Mouse (Mus musculus) inflammation-experienced regulatory T-cells, adult 6 months (primary cell): ENCODE results near the gene Bach1. TPM values are rescaled to one million over a fixed set of nuclear protein-coding genes. Genes with fewer than 3 reads are reported as not detected.
A peak's percentile ranks its signal among the peaks of the same experiment; 100 is the strongest.
"Not testable (repeated sequence)": the region's sequence is repeated elsewhere in the genome, so short reads cannot be mapped to it uniquely, and the experiment has no call there.

Source experiments
- ATAC-seq: one replicate; pipeline ENCODE4 v1.8.0; 2017
- polyA plus RNA-seq, 3 experiments: library from polyadenylated mRNA; unstranded; fragments of 100-300 nt; shearing (Covaris generic); gene quantifications; one replicate each; pipeline ENCODE4 v1.2.1; 2017

Bach1 gene
- polyA plus RNA-seq, 3 experiments from 2014 or later, result 1.6 to 3.7 (median 3.5) TPM

- no peak for ATAC-seq
Observed at GRCm38 (mm10) chr16:87681848-87682247, 16.9 kb upstream of the Bach1 start.

DNA sequence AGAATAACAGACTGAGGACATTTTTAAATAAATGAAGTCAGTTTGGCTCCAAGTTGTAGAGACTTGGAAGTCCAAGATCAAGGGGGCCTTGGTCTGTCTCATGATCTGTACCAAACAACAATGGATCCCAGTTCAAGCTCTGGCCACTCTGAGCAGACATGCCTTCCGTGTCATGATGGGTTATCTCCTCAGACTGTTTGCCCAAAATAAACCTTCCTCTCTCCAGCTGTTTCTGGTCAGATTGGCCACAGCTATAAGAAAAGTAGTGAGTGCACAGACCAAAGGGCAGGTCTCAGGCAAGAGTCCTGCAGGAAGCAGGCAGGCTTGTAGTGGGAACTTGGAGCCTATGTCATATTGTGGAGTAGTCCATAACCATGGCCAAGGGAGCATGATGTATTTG lies 12.3 kb upstream of the Bach1 start:
- ATAC-seq, result no peak

- no peak for ATAC-seq
Observed at GRCm38 (mm10) chr16:87687346-87687745, 11.4 kb upstream of the Bach1 start.

GRCm38 (mm10) chr16:87688328-87688727 lies 10.4 kb upstream of the Bach1 start:
- not testable (repeated sequence) for ATAC-seq

- not testable (repeated sequence) for ATAC-seq
Observed at GRCm38 (mm10) chr16:87688823-87689222, 9.9 kb upstream of the Bach1 start.

DNA sequence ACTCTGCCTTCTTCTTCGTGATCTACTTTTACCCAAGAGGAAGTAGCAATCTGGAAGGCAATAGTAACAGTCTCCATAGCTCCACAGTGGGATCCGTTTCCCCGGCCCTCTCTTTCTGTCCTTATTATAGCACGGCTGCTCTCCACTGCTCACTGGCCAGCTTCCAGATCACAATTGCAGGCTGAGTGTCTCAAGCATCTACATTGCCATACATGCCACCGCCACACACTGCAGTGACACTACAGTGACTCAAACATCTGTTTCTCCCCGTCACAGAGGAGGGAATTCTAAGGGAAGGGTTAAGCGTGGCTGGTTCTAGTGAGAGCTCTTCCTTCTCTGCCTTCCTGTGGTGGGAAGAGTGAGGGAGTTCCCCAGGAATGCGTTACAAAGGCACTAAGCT lies 9.5 kb upstream of the Bach1 start:
- no peak for ATAC-seq

- ATAC-seq, result no peak
Observed at GRCm38 (mm10) chr16:87690506-87690905, 8.2 kb upstream of the Bach1 start.

DNA sequence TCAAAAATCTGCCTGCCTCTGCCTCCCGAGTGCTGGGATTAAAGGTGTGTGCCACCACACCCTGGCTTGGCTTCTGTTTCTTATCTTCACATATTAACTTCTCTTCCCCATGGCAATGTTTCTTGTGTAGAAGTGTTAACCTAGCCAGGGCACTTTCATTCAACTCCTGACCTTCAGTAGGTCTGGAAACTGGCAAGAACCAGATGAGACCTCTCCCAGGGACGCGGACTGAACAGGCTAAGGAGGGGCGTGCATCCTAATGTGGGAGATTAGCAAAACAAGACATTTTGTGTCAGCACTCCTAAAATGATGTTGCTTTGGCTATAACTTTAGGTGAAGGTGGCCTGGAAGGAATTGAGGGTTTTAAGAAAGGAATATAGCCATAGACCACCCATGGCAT lies 7.6 kb upstream of the Bach1 start:
- no peak for ATAC-seq

GRCm38 (mm10) chr16:87692591-87692990 lies 6.2 kb upstream of the Bach1 start:
- no peak for ATAC-seq

- ATAC-seq, result no peak
Observed at GRCm38 (mm10) chr16:87697707-87698365, 909 bp upstream of the Bach1 start.

- ATAC-seq, result no peak
Observed at GRCm38 (mm10) chr16:87699306-87699692, 554 bp downstream of the Bach1 start.

- peak; percentile 44 for ATAC-seq
Observed at GRCm38 (mm10) chr16:87699693-87700394, 1.1 kb downstream of the Bach1 start.

DNA sequence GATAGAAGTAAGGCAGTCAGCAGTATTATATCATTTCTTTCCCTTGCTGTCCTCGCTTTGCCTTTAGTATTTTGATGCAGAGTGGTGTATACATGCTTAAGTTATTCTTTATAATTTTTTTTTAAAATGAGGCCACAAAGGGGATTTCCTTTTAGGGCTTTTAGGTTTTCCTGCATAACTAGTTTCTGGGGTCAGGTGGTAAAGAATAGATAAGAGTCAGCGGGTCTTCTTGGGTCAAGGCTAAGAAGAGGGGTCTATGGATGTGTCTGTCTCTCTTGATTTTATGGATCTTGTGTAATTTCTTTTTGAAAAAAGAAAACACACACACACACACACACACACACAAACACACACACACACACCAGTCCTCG lies 1.6 kb downstream of the Bach1 start:
- ATAC-seq, result no peak

- no peak for ATAC-seq
Observed at GRCm38 (mm10) chr16:87701891-87702290, 3.1 kb downstream of the Bach1 start.

- ATAC-seq, result no peak
Observed at GRCm38 (mm10) chr16:87702881-87703280, 4.1 kb downstream of the Bach1 start.

GRCm38 (mm10) chr16:87704225-87704624 lies 5.5 kb downstream of the Bach1 start:
- no peak for ATAC-seq

DNA sequence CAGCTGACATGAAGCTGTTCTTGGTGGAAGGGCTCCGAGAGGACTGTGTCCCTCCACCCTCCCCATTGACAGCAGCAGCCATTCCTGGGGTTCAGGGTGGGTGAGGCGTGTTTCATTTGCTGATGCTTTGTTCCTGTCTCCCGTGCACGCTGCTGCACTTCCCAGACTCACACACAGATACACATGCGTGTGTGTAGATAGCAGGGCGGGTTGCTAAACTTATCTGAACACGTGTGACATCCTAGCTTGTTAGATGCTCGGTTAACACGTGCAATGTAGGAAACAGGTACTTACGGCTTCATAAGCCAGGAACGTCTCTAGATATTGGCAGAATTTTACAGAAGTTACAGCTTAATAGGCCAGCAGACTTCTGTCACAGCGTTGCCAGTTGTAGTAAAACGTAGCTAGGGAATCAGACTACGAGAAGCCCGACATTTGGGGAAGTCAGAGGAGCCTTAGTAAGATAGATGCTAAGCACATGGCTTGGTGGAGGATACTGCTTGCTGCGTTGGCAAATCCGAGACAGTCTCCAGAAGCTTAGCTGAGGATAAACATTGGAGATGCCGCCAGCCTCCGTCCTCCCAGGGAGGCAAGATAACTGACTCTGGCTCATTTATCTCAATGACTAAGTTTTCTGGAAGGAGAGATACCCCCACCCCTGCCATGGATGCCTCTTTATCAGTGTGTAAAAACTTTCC lies 7.3 kb downstream of the Bach1 start:
- no peak for ATAC-seq

- no peak for ATAC-seq
Observed at GRCm38 (mm10) chr16:87707335-87707734, 8.6 kb downstream of the Bach1 start.

- ATAC-seq, result no peak
Observed at GRCm38 (mm10) chr16:87708570-87708969, 9.8 kb downstream of the Bach1 start.

DNA sequence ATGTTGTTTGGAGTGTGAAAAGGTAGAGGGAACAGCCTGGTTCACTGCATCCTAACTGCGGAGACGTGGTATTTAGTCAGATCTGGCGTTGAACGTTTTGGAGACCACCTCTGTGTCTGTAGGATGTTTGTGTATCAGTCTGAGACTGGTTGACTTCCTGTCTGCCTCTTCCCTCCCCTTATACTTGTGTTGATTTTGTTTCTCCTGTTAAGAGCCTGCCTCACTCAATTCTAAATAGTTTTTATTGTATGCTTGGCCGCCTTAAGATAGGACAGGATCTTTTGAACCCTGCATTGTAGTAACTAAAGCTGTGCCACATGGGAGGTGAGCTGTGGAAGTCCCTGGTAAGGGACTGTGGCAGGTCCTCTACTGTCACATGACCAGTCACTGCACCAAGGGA lies 10.4 kb downstream of the Bach1 start:
- peak; percentile 55 for ATAC-seq

GRCm38 (mm10) chr16:87709971-87710370 lies 11.2 kb downstream of the Bach1 start:
- no peak for ATAC-seq

DNA sequence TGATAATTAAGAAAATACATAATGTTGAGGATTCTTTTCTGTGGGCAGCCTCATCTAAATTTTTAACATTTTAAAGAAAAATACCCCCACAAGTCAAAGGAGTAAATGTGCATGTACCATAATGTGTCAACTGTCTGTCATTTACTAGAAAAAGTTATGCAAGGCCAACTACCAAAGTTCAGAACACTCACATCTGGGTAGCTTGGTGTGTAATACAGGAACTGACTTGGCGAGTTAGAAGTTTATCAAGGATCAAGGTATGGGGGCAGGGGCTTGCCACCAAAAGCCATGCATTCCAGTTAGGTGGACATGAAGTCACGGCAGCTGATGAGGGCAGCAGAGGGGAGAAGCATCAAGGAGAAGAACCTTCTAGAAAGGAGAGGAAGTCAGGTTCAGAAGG lies 13.2 kb downstream of the Bach1 start:
- ATAC-seq, result no peak

- ATAC-seq, result peak; percentile 86
Observed at GRCm38 (mm10) chr16:87712986-87713693, 14.4 kb downstream of the Bach1 start.
